Mouse (Mus musculus) cerebellum, adult 2 months (tissue): ENCODE results near the gene Palm3.

ENCODE experiments used
- CTCF ChIP-seq: fragments of 200-500 bp; IDR thresholded peaks from 2 replicates; pipeline ENCODE4 v1.5.1; 2011; ENCODE audit warnings: low read depth, mild to moderate bottlenecking, control low read depth, low read length, moderate library complexity, borderline replicate concordance; ENCODE audit not compliant: insufficient read depth
- POLR2A ChIP-seq: fragments of 200-500 bp; IDR thresholded peaks from 2 replicates; pipeline ENCODE4 v1.6.1; 2011; ENCODE audit warnings: low read length, control low read depth, borderline replicate concordance; ENCODE audit not compliant: insufficient read depth

GRCm38 (mm10) chr8:84001281-84002000 is 19.8 kb upstream of the Palm3 start, which contains the start of gene 1700067K01Rik:
- TF ChIP-seq POLR2A (no peak), CTCF (no peak)
